7 mouse cellular contexts compared by ENCODE assay signal in genomic region chr2:164070765-164071436, GRCm38 (mm10). TPM values are rescaled to one million over a fixed set of nuclear protein-coding genes. Genes with fewer than 3 reads are reported as not detected.
DNase-seq lines count a peak whose midpoint lies in the region; ATAC-seq lines count a peak whose summit lies in the region.

Gene Tomm34 (minus strand): TSS chr2:164071169.

- H3K9ac ChIP-seq in intestine, embryonic 16.5 days (ENCODE audit: low read depth, low read length), result peak within 1 kb of the TSS; percentile 84
- peak within 1 kb of the TSS; percentile 82 for H3K9ac ChIP-seq in midbrain, embryonic 11.5 days (ENCODE audit: low read length)

- H3K4me2 ChIP-seq in intestine, embryonic 16.5 days (ENCODE audit: low read depth, low read length), result peak within 1 kb of the TSS; percentile 68
- H3K4me2 ChIP-seq in midbrain, embryonic 11.5 days, result peak within 1 kb of the TSS; percentile 83

- ATAC-seq in intestine, embryonic 16.5 days, result peak; percentile 96
- peak; percentile 97 for ATAC-seq in midbrain, embryonic 11.5 days (ENCODE audit: low FRiP score)

- H3K36me3 ChIP-seq in intestine, embryonic 16.5 days (ENCODE audit: control insufficient read depth, insufficient read depth, low read length), result no peaks in the 10 kb centered on the region
- H3K36me3 ChIP-seq in midbrain, embryonic 11.5 days (ENCODE audit: control insufficient read depth, insufficient read depth, low read length), result no peaks in the 10 kb centered on the region

- intact Hi-C loops in left cerebral cortex, postnatal 36 days (cut with DNase I), result loop anchor here (2.0 kb wide), 1 partner anchor 76 kb away; the partner anchor contains the start of gene Ywhab

- no peaks in the 10 kb centered on the region for H3K9me3 ChIP-seq in intestine, embryonic 16.5 days (ENCODE audit: control insufficient read depth, low read length)
- no peaks in the 10 kb centered on the region for H3K9me3 ChIP-seq in midbrain, embryonic 11.5 days (ENCODE audit: control insufficient read depth, low read length)

- peak within 1 kb of the TSS; percentile 80 for H3K27ac ChIP-seq in intestine, embryonic 16.5 days (ENCODE audit: low read length)
- H3K27ac ChIP-seq in midbrain, embryonic 11.5 days (ENCODE audit: low read depth, low read length), result peak within 1 kb of the TSS; percentile 45; the same call in 1 of the 2 replicates

- H3K4me1 ChIP-seq in intestine, embryonic 16.5 days (ENCODE audit: control insufficient read depth, insufficient read depth, low read length), result peaks cover 23% of the 10 kb centered on the region
- H3K4me1 ChIP-seq in midbrain, embryonic 11.5 days (ENCODE audit: control insufficient read depth, insufficient read depth, low read length), result peaks cover 20% of the 10 kb centered on the region

- DNase-seq in adrenal gland, adult 2 months, result peak; percentile 98
- peak; percentile 94 for DNase-seq in embryo, embryonic 11.5 days (ENCODE audit: low read depth, low spot score)
- peak; percentile 91 to 96 for DNase-seq in gastrocnemius, postnatal 4 days (ENCODE audit: low spot score in 2 of 2)
- peak; percentile 87 to 89 for DNase-seq in left cerebral cortex, postnatal 36 days (ENCODE audit: low spot score in 2 of 2)
- DNase-seq in midbrain, embryonic 11.5 days (ENCODE audit: low spot score, missing footprints), result peak; percentile 100
- peak; percentile 95 for DNase-seq in skeletal muscle tissue, adult 2 months (ENCODE audit: low read depth, low spot score)

- no peaks in the 10 kb centered on the region for H3K27me3 ChIP-seq in intestine, embryonic 16.5 days (replicated peaks; ENCODE audit: control insufficient read depth, insufficient read depth, low read length)
- no peaks in the 10 kb centered on the region for H3K27me3 ChIP-seq in midbrain, embryonic 11.5 days (ENCODE audit: control insufficient read depth, insufficient read depth, low read length)

- H3K4me3 ChIP-seq in intestine, embryonic 16.5 days (ENCODE audit: low read length), result peak within 1 kb of the TSS; percentile 87
- H3K4me3 ChIP-seq in midbrain, embryonic 11.5 days (ENCODE audit: low read depth, low read length), result peak within 1 kb of the TSS; percentile 93

- under 1% methylated on average over 55 of the region's 55 CpGs for WGBS in intestine, embryonic 16.5 days
- WGBS in midbrain, embryonic 11.5 days, result 1% methylated on average over 54 of the region's 55 CpGs

RNA-seq across cellular contexts. Expression of gene Tomm34, which starts in this region (rescaled TPM):
- 10 to 100 TPM; 35.1 to 59.8 TPM for total RNA-seq in adrenal gland, adult 2 months (2021)
- polyA plus RNA-seq in adrenal gland, adult 2 months (2012; rRNA removed), result 66.0 and 72.2 TPM in 2 replicates
- total RNA-seq in gastrocnemius, postnatal 4 days (2021), result 10 to 100 TPM; 25.2 to 25.4 TPM
- polyA plus RNA-seq in intestine, embryonic 16.5 days (2015; fragmentation: Nextera tagmentation; extraction: Ambion mirVana), result 55.6 and 57.5 TPM in 2 replicates
- total RNA-seq in left cerebral cortex, postnatal 36 days (2021), result 10 to 100 TPM; 72.6 to 72.8 TPM
- 48.2 and 50.0 TPM in 2 replicates for polyA plus RNA-seq in midbrain, embryonic 11.5 days (2014; fragmentation: Nextera tagmentation; extraction: Ambion mirVana)

Comparison
In these comparisons a context has a peak if more than half of its experiments do, and no peak if none do; other contexts are left out.
1. Peak in every context shown above with its lines: DNase-seq, ATAC-seq, H3K4me3 ChIP-seq and H3K27ac ChIP-seq.